Comparison of ENCODE assay signal across 24 mouse cellular contexts in genomic region chr3:20820047-20820446, GRCm38 (mm10).
"Had no signal": no experiment of that assay in that cellular context is flagged by ENCODE, and none has a peak within 500 bp of the region (broad histone marks: within the 10 kb centered on the region; RNA-seq: fewer than 3 reads in every experiment).

No protein-coding gene starts in this region.

- ATAC-seq: liver, embryonic 12.5 days; midbrain, embryonic 15.5 days had no signal

- H3K4me3 ChIP-seq: limb, embryonic 13.5 days; liver, embryonic 12.5 days; liver, embryonic 15.5 days; lung, embryonic 15.5 days; megakaryocyte, embryonic 14.5 days; midbrain, embryonic 10.5 days; midbrain, embryonic 15.5 days; neural tube, embryonic 12.5 days; neural tube, embryonic 15.5 days had no signal

- H3K27me3 ChIP-seq: limb, embryonic 13.5 days; liver, embryonic 12.5 days; liver, embryonic 15.5 days; lung, embryonic 15.5 days; megakaryocyte, embryonic 14.5 days; midbrain, embryonic 15.5 days; neural tube, embryonic 12.5 days; neural tube, embryonic 15.5 days had no signal

- H3K9ac ChIP-seq: limb, embryonic 13.5 days; liver, embryonic 12.5 days; liver, embryonic 15.5 days; lung, embryonic 15.5 days; midbrain, embryonic 15.5 days; neural tube, embryonic 12.5 days; neural tube, embryonic 15.5 days had no signal

- H3K27ac ChIP-seq: limb, embryonic 13.5 days; liver, embryonic 12.5 days; liver, embryonic 15.5 days; lung, embryonic 15.5 days; midbrain, embryonic 10.5 days; midbrain, embryonic 15.5 days; neural tube, embryonic 12.5 days; neural tube, embryonic 15.5 days; stomach, postnatal 0 days had no signal

- H3K4me2 ChIP-seq: limb, embryonic 13.5 days; liver, embryonic 12.5 days; liver, embryonic 15.5 days; lung, embryonic 15.5 days; midbrain, embryonic 15.5 days; neural tube, embryonic 12.5 days; neural tube, embryonic 15.5 days had no signal

- H3K36me3 ChIP-seq: limb, embryonic 13.5 days; liver, embryonic 12.5 days; liver, embryonic 15.5 days; lung, embryonic 15.5 days; midbrain, embryonic 10.5 days; midbrain, embryonic 15.5 days; neural tube, embryonic 12.5 days; neural tube, embryonic 15.5 days had no signal

- DNase-seq: kidney, adult 9 months; kidney, postnatal 14 days; kidney, postnatal 4 days; left cerebral cortex, postnatal 4 days; liver; lung, adult 18-20 months; lung, postnatal 10 days; lung, postnatal 36 days; right cerebral cortex, adult 18-20 months; right cerebral cortex, postnatal 14 days; right cerebral cortex, postnatal 4 days; thymus, adult 2 months; thymus, postnatal 14 days; thymus, postnatal 4 days had no signal

- H3K4me1 ChIP-seq: limb, embryonic 13.5 days; liver, embryonic 12.5 days; liver, embryonic 15.5 days; lung, embryonic 15.5 days; megakaryocyte, embryonic 14.5 days; midbrain, embryonic 10.5 days; neural tube, embryonic 12.5 days; neural tube, embryonic 15.5 days had no signal

- H3K9me3 ChIP-seq: limb, embryonic 13.5 days; liver, embryonic 12.5 days; liver, embryonic 15.5 days; lung, embryonic 15.5 days; megakaryocyte, embryonic 14.5 days; midbrain, embryonic 10.5 days; midbrain, embryonic 15.5 days; neural tube, embryonic 12.5 days; neural tube, embryonic 15.5 days had no signal
